Mouse (Mus musculus): ENCODE data around the gene Gm10358.

DNA sequence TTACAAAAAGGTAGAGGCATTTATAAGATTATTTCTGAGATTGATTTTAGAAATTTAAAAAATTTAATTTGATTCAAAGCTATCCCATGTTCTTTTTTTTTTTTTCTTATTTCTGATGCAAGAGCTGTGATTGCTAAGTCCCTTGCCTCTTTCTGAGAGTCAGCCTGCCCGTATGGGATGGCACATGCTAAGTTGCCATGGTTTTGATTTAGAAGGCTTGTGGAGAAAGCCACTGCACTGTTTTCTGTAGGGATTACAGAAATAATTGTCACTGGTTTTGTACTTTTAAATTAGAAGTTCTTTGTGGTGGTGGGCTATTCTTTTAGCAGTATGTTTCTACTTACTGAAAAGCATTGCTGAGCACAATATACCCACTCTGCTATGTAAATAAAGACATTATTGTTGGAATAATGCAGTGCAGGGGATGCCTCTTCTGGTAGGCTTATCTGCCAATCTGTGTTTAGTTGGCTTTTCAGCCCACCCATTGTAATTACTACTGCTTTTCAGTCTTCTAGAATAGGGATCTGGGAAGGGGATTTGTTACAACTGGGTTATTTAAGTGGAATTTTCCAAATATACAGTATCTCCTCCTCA, 30.8 kb downstream of the Gm10358 start:
- TF ChIP-seq CEBPB (IDR thresholded peaks at IDR 0.05; ENCODE audit: low read depth) = no peak
- TF ChIP-seq CTCF (IDR thresholded peaks at IDR 0.05; ENCODE audit: control insufficient read depth, insufficient read depth, insufficient read length) = no peak
- TF ChIP-seq MAX (IDR thresholded peaks at IDR 0.05) = no peak

Data from C2C12 (cell line).